Mouse (Mus musculus) forebrain, embryonic 12.5 days (tissue): ENCODE results near the gene Rab40c. TPM values are rescaled to one million over a fixed set of nuclear protein-coding genes. Genes with fewer than 3 reads are reported as not detected.

Experiments
- ATAC-seq: fragments of 200-750 bp; cut with Nextera tagmentation; 2 replicates; pipeline ENCODE4 v1.8.0; 2017; ENCODE audit warnings: moderate TSS enrichment; ENCODE audit not compliant: low FRiP score
- H3K27ac ChIP-seq: fragments of 300-500 bp; sonication (generic); 2 replicates; pipeline ENCODE4 v1.5.1; 2016; ENCODE audit warnings: mild to moderate bottlenecking
- H3K27me3 ChIP-seq: fragments of 300-500 bp; sonication (generic); 2 replicates; pipeline ENCODE4 v1.6.1; 2016; ENCODE audit warnings: mild to moderate bottlenecking
- H3K36me3 ChIP-seq: fragments of 300-500 bp; sonication (generic); replicated peaks from 2 replicates; pipeline ENCODE4 v1.6.1; 2016; ENCODE audit warnings: mild to moderate bottlenecking
- H3K4me1 ChIP-seq: fragments of 300-500 bp; sonication (generic); 2 replicates; pipeline ENCODE4 v1.6.1; 2016
- H3K4me2 ChIP-seq: fragments of 300-500 bp; sonication (generic); 2 replicates; pipeline ENCODE4 v1.6.1; 2016; ENCODE audit warnings: mild to moderate bottlenecking, moderate library complexity
- H3K4me3 ChIP-seq: fragments of 300-500 bp; sonication (generic); replicated peaks from 2 replicates; pipeline ENCODE4 v1.5.1; 2016; ENCODE audit warnings: mild to moderate bottlenecking
- H3K9ac ChIP-seq: fragments of 300-500 bp; sonication (generic); 2 replicates; pipeline ENCODE4 v1.6.1; 2016; ENCODE audit warnings: mild to moderate bottlenecking
- H3K9me3 ChIP-seq: fragments of 300-500 bp; sonication (generic); 2 replicates; pipeline ENCODE4 v1.6.1; 2016
- WGBS: fragments of 180-500 bp; shearing (Covaris S2); methylation state at CpG from one replicate; pipeline ENCODE4 v1.1.7; 2016; 5-methylcytosine and 5-hydroxymethylcytosine counted together
- polyA plus RNA-seq: library from polyadenylated mRNA; unstranded; fragments of >200 nt; fragmentation: Nextera tagmentation; extraction: Ambion mirVana; gene quantifications from 2 replicates; pipeline ENCODE4 v1.2.1, GENCODE M21; 2016

Rab40c gene
- polyA plus RNA-seq = 35.1 and 36.5 TPM in 2 replicates

DNA sequence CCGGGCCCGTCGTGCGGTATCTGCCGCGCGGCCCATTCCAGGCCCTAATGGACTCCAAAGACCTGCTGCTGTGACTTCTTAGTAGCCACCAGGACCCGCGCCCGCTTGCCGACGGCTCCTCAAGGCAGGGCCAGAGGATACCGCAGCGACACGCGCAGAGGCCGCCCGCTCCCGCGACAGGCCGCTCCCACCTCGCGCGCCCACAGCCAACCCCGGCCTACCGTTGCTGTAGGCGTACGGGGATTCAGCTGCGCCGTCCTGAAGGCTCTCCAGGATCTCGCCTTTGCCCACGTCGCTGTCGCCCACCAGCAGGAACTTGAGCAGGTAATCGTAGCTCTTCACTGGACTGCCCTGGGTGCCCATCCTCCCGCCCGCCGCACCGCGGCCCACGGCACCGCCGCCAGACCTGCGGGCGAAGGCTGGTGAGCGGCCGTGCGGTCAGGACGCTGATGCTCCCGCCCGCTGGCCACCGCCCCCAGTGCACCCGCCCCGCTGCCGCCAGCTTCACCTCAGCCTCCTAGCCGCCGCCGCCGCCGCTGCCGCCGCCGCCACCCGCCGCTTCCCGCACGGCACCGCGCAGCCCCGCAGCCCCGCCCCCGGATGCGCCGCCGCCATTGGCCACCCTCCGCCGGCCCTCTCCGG, at the start of gene Rab40c:
Gene Rab40c (minus strand): TSS at position 584 of the 642 bp plus-strand sequence.
- Histone ChIP-seq H3K27me3 (no peaks in the 10 kb centered on the region), H3K27ac (peak within 1 kb of the TSS; percentile 94), H3K4me2 (peak within 1 kb of the TSS; percentile 74), H3K9me3 (no peaks in the 10 kb centered on the region), H3K36me3 (peaks cover 7% of the 10 kb centered on the region; the same call in 1 of the 2 replicates), H3K9ac (peak within 1 kb of the TSS; percentile 88), H3K4me1 (peaks cover 22% of the 10 kb centered on the region), H3K4me3 (peak within 1 kb of the TSS; percentile 98)
- 0% methylated on average over 57 of the region's 78 CpGs for WGBS
- ATAC-seq = peak; percentile 15

DNA sequence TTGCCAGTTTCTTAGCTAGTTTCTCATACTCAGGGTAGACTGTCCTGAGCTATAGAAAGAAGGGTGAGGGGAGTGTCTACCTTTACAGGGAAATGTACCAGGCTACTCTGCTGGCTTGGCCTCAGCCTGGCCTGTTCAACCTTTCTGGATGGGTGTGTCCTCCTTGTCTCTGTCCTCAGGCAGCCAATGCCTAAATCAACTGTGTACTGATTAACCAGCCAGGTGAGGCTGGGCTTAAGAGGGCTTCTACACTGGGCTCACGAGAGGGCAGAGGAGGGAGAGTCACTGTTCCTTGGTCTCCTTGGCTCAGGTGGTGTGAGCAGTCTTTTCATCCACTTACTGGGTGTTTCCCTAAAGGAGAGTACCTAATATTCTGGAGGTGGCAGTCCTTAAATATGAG, 48.6 kb upstream of the Rab40c start:
- no peak overlapping the region for H3K4me2 ChIP-seq
- WGBS = 84% methylated on average over 1 of the region's 1 CpGs
- no peaks in the 10 kb centered on the region for H3K4me1 ChIP-seq
- H3K9me3 ChIP-seq = no peaks in the 10 kb centered on the region
- H3K27ac ChIP-seq = no peak overlapping the region
- H3K9ac ChIP-seq = no peak overlapping the region
- no peak overlapping the region for H3K4me3 ChIP-seq
- H3K36me3 ChIP-seq = peaks cover 18% of the 10 kb centered on the region
- ATAC-seq = no peak
- no peaks in the 10 kb centered on the region for H3K27me3 ChIP-seq

DNA sequence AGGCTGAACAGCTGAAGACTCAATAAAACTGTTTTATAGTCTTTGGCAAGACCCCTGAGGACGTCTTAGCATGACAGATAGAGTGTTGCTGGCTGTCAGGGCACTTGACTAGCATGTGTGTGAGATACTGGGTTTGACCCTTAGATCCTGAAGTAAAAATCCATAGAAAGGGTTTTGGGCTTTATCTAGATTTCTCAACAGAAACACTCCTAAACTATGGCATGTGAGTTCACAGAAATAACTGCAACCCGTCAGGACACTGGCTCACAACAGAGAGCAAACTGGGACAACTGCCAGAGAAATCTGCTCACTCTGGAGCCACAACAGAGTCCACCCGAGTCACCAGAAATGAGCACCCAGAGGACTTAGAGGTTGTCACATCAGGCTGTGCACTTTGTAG, 48.1 kb upstream of the Rab40c start:
- Histone ChIP-seq H3K27me3 (no peaks in the 10 kb centered on the region), H3K27ac (no peak overlapping the region), H3K9me3 (no peaks in the 10 kb centered on the region), H3K4me2 (no peak overlapping the region), H3K4me1 (no peaks in the 10 kb centered on the region), H3K4me3 (no peak overlapping the region), H3K36me3 (peaks cover 24% of the 10 kb centered on the region), H3K9ac (no peak overlapping the region)
- 85% methylated on average over 3 of the region's 3 CpGs for WGBS
- no peak for ATAC-seq

DNA sequence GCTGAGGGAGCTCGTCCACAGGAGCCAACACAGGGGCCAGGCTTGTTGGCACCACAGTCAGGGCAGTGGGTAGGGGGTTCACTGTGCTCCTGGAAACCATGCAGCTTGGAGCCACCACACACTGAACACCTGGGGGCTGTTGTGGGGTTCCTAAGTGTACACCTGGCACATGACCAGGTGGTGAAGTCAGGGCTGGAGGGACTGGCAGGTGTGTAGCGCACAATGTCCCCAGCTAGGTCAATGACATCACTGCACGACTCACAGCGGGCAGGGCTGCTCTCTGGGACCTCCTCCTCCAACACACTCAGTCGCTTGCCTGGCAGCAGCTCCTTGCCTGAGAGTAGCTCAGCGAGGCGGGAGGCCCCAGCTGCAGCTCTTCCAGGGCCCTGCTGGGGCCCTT, 44.7 kb upstream of the Rab40c start:
- no peak overlapping the region for H3K27ac ChIP-seq
- H3K36me3 ChIP-seq = peaks cover 50% of the 10 kb centered on the region
- H3K9me3 ChIP-seq = no peaks in the 10 kb centered on the region
- H3K4me1 ChIP-seq = no peaks in the 10 kb centered on the region
- H3K9ac ChIP-seq = no peak overlapping the region
- no peak overlapping the region for H3K4me3 ChIP-seq
- WGBS = 91% methylated on average over 7 of the region's 7 CpGs
- no peak overlapping the region for H3K4me2 ChIP-seq
- no peaks in the 10 kb centered on the region for H3K27me3 ChIP-seq
- ATAC-seq = no peak

DNA sequence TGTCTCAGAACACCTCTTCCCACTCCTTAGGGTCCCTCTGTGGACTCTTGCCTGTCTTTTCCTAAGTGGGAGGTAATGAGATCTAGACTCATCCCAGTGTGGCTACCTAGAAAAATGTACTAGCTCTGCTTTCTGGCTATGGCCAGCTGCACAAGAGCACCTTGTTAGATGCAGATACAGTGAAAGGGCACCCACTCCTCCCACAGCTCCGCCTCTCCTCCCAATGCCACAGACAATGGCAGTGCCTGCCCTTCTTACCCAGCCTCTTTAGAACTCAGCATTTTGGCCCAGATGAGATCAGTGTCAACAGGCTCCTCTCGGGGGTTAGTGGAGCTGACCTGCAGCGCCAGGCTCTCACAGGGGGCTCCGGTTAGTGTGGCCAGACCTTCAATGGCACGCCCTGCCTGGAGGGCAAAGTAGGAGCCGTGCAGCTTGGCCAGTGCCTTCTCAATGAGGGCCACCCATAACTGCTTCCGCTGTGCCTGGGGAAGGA, 42.9 kb upstream of the Rab40c start:
- no peak for ATAC-seq
- no peak overlapping the region for H3K27ac ChIP-seq
- H3K4me1 ChIP-seq = no peaks in the 10 kb centered on the region
- H3K36me3 ChIP-seq = peaks cover 62% of the 10 kb centered on the region
- no peak overlapping the region for H3K4me3 ChIP-seq
- H3K9ac ChIP-seq = no peak overlapping the region
- H3K4me2 ChIP-seq = no peak overlapping the region
- H3K9me3 ChIP-seq = no peaks in the 10 kb centered on the region
- WGBS = 90% methylated on average over 7 of the region's 7 CpGs
- no peaks in the 10 kb centered on the region for H3K27me3 ChIP-seq

DNA sequence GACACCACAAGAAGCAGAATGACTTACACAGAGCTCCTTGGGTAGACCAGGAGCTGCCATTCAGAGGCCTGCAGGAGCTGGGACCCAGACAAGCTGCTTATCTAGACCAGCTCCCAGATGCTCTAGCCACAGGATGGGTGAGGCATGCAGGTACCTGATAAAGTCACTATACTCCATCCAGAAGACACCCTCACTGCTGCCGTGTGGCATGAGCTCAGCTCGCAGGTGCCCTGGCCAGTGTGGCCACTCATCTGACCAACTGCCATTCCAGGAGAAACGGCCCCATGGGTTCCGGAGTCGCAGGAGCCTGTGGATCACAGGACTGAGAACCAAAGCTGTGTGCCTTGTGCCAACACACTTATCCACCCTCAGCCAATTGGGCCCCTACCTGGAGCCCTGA, 42.0 kb upstream of the Rab40c start:
- peaks cover 65% of the 10 kb centered on the region for H3K36me3 ChIP-seq
- H3K27me3 ChIP-seq = no peaks in the 10 kb centered on the region
- H3K4me3 ChIP-seq = no peak overlapping the region
- H3K9me3 ChIP-seq = no peaks in the 10 kb centered on the region
- H3K4me2 ChIP-seq = no peak overlapping the region
- H3K27ac ChIP-seq = no peak overlapping the region
- ATAC-seq = no peak
- no peak overlapping the region for H3K9ac ChIP-seq
- 98% methylated on average over 5 of the region's 5 CpGs for WGBS
- H3K4me1 ChIP-seq = no peaks in the 10 kb centered on the region

DNA sequence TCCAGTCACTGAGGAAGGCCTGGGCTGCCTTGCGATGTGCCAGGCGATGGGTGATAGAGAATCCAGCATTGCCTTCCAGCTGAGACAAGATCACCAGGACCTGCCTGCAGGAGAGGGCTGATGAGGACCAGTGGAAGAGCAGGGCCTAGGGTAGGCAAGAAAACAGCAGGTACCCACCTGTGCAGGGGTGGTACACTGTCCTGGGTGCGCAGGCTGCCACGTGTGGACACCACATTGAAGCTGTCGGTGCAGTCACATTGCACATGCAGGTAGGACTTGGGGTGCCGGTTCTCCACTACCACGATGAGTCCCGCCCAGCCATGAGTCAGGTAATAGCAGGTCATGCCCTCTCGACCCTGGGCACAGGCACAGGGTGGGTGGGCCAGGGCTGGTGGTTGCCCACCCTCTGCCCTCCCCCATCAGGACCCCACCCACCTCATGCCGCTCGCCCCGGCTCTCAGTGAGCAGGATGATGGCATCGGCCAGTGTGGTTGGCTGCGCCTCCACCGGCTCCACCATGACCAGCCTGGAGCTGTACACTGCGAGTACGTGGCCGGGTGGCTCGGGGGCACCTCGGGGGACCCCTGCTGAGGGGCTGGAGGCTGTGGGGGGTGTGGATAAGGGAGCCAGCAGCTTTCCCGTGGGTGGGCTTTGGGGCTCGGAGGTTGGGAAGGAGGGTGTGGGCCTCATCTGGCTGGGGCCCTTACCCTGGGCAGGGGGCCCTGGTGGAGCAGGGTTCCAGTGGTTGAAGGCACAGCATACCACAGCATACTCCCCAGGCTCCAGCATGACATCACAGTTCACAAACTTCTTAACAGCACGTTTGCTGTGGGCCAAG, 40.3 kb upstream of the Rab40c start:
- no peak overlapping the region for H3K4me2 ChIP-seq
- no peak overlapping the region for H3K4me3 ChIP-seq
- no peaks in the 10 kb centered on the region for H3K9me3 ChIP-seq
- no peaks in the 10 kb centered on the region for H3K27me3 ChIP-seq
- no peak overlapping the region for H3K9ac ChIP-seq
- no peaks in the 10 kb centered on the region for H3K4me1 ChIP-seq
- no peak overlapping the region for H3K27ac ChIP-seq
- no peak for ATAC-seq
- WGBS = 93% methylated on average over 23 of the region's 23 CpGs
- peaks cover 62% of the 10 kb centered on the region for H3K36me3 ChIP-seq

DNA sequence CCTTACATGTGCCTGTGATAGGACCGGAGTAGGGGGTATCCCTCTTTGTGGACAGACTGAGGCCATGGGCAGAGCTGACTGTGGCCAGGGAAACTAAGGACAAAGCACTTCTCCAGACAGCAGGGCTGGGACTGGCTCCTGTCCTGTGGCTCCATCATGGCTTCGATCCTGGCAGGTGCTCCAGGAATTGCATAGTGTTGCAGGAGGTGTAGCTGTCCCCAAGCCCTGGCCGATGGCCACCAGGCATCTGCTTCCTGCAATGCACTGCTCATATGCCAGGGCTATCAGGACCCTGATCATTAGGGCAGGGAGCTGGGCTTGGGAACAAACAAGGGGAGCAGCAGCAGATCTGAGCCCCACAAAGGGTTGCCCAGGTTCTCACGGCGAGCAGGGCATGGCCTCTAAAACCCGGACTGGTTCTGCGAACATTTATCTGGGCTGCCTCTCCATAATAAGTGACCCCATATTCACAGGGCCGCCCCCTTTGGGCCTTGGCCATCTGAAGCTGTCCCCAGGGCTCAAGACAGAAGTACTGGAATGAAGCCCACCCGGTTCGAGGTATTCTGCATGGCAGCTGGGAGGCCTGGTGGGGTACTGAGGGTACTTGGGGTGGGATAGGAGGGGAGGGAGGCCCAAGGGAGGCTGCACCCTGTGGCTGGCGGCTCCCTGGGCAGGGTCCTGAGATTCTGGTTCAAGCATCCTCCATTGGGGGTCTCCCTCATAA, 39.4 kb upstream of the Rab40c start:
- H3K27ac ChIP-seq = no peak overlapping the region
- 95% methylated on average over 11 of the region's 11 CpGs for WGBS
- H3K27me3 ChIP-seq = no peaks in the 10 kb centered on the region
- H3K4me2 ChIP-seq = no peak overlapping the region
- no peaks in the 10 kb centered on the region for H3K9me3 ChIP-seq
- H3K4me3 ChIP-seq = no peak overlapping the region
- H3K4me1 ChIP-seq = no peaks in the 10 kb centered on the region
- H3K9ac ChIP-seq = no peak overlapping the region
- H3K36me3 ChIP-seq = peaks cover 54% of the 10 kb centered on the region
- ATAC-seq = no peak

DNA sequence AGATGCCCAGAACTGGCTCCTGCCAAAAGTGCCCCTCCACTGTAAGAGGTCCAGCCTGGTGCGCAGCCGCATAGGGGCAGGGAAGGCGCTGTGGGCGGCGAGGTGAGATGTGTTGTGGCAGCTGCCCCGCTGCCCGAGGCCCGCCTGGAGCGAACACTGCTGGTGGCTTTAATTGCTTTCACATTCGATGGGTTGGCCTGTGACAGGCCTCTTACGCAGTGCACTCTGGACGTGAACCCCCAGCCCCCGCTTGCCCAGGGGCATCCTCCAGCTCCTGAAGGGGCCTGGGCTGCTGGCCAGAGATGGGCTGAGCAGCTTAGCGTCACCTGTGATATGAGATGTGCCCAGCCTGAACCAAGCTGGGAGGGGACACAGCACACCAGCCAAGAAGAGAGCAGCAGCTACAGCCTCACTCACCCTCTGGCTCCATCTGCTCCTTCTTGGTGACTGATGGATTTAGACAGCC, 38.1 kb upstream of the Rab40c start:
- H3K36me3 ChIP-seq = peaks cover 41% of the 10 kb centered on the region
- H3K4me3 ChIP-seq = no peak overlapping the region
- no peaks in the 10 kb centered on the region for H3K4me1 ChIP-seq
- H3K27ac ChIP-seq = no peak overlapping the region
- no peak for ATAC-seq
- H3K4me2 ChIP-seq = no peak overlapping the region
- H3K9ac ChIP-seq = no peak overlapping the region
- H3K9me3 ChIP-seq = no peaks in the 10 kb centered on the region
- peaks cover 11% of the 10 kb centered on the region for H3K27me3 ChIP-seq
- WGBS = 84% methylated on average over 14 of the region's 14 CpGs

DNA sequence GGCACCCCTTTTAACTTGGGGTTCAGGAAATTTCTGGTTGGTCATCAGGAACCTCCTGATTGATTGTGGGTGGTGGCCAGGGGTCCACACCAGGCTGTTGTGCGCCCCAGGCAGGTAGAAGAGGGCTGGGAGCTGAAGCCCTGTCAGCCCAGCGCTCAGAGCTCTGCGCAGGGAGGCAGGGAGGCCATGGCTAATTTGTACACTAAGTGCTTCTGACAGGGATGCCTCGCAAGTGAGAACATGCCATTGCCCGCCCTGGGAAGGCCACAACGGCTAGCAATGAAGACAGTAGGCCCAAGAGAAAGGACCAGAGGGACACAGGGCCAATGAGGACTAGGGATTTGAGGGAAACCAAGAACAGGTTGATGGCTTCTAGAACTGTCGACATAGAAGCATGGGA, 37.1 kb upstream of the Rab40c start:
- H3K9me3 ChIP-seq = no peaks in the 10 kb centered on the region
- H3K4me1 ChIP-seq = peaks cover 5% of the 10 kb centered on the region
- 87% methylated on average over 7 of the region's 7 CpGs for WGBS
- H3K9ac ChIP-seq = no peak overlapping the region
- H3K27ac ChIP-seq = no peak overlapping the region
- no peak overlapping the region for H3K4me2 ChIP-seq
- no peak overlapping the region for H3K4me3 ChIP-seq
- H3K36me3 ChIP-seq = peaks cover 37% of the 10 kb centered on the region
- peaks cover 21% of the 10 kb centered on the region for H3K27me3 ChIP-seq
- ATAC-seq = no peak

DNA sequence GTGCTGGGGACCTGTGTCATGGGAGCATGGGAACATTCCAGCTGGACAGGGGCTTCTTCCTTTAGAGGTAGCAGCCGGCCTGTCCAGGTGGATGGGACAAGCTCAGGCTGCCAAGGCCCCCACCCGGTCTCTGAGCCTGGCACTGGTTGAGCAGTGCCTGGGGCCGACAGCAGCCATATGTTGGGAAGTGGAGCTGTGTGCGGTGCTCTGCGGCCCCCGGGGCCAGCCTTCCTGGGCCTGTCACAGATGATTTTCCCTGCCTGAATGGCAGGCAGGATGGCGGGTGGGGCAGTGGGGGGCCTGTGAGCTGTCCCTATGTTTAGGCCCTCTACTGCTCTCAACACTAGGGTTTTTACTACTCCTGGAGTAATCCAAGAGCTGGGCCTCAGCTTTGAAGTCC, 36.7 kb upstream of the Rab40c start:
- Histone ChIP-seq H3K27me3 (peaks cover 26% of the 10 kb centered on the region), H3K36me3 (peaks cover 34% of the 10 kb centered on the region), H3K4me3 (no peak overlapping the region), H3K9ac (no peak overlapping the region), H3K27ac (no peak overlapping the region), H3K4me1 (peaks cover 9% of the 10 kb centered on the region), H3K9me3 (no peaks in the 10 kb centered on the region), H3K4me2 (no peak overlapping the region)
- ATAC-seq = no peak
- 82% methylated on average over 7 of the region's 7 CpGs for WGBS

DNA sequence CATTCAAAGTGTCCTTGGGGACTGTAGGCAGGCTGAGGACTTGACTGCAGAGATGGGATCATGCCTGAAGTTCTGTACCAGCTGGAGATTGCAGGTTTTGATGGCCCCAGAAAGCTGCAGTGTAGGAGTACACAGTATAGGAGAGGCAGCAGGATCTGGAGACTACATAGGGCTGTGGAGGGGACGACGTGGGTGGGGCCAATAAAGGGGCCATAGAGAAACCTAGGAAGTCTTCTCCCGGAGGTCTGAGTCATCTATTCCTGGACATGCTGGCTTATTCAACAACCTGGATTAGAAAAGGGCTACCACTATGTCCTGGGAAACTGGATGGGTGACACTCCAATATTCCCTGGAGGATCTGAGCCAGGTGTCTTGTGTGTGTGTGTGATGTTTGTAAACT, 36.2 kb upstream of the Rab40c start:
- H3K27me3 ChIP-seq = peaks cover 30% of the 10 kb centered on the region
- H3K4me3 ChIP-seq = no peak overlapping the region
- WGBS = 77% methylated on average over 3 of the region's 3 CpGs
- H3K4me2 ChIP-seq = no peak overlapping the region
- no peak overlapping the region for H3K27ac ChIP-seq
- ATAC-seq = no peak
- H3K9ac ChIP-seq = no peak overlapping the region
- H3K4me1 ChIP-seq = peaks cover 11% of the 10 kb centered on the region
- H3K36me3 ChIP-seq = peaks cover 29% of the 10 kb centered on the region
- H3K9me3 ChIP-seq = no peaks in the 10 kb centered on the region
